Mouse (Mus musculus): ENCODE measurements around the gene C2cd5.

- TF ChIP-seq CTCF (IDR thresholded peaks at IDR 0.05; ENCODE audit: low read depth) (no peak), EP300 (IDR thresholded peaks at IDR 0.05; ENCODE audit: low read depth) (no peak)
These were observed 58.4 kb downstream of the C2cd5 start for GRCm38 (mm10) chr6:143041578-143041977.

Data from liver, postnatal 0 days (tissue).